Mouse (Mus musculus) gastrocnemius, postnatal 14 days (tissue): ENCODE results near the gene Zcchc14. TPM values are rescaled to one million over a fixed set of nuclear protein-coding genes. Genes with fewer than 3 reads are reported as not detected.
A peak's percentile ranks its signal among the peaks of the same experiment; 100 is the strongest.

Experiments
- DNase-seq: peaks from one replicate; pipeline ENCODE4 v3.0.0; 2021; ENCODE audit warnings: mixed read lengths
- intact Hi-C: fragments of 180-260 bp; cut with DNase I; formaldehyde crosslinking; loops from one replicate; pipeline ENCODE4 v1.15.1; 2025; ENCODE audit warnings: low total_unique reads
- long read RNA-seq, 2 experiments: library from polyadenylated mRNA; stranded (forward); transcript quantifications; one replicate each; pipeline ENCODE4 v2.0.0; 2021
- total RNA-seq, 2 experiments: library from RNA; stranded (reverse); gene quantifications; 2 replicates each; pipeline ENCODE4 v1.2.3; 2021

Gene Zcchc14
- total RNA-seq = 10 to 100 TPM; 19.8 to 20.4 TPM
- long read RNA-seq, experiment 1, full-length matches to known transcripts = 3 of 12 reads
- long read RNA-seq, experiment 1, partial matches to known transcripts = 6 of 12 reads
- long read RNA-seq, experiment 1, other reads (novel, unspliced or antisense) = 3 of 12 reads
- long read RNA-seq, experiment 2, full-length matches to known transcripts = 1 of 12 reads
- long read RNA-seq, experiment 2, partial matches to known transcripts = 7 of 12 reads
- long read RNA-seq, experiment 2, other reads (novel, unspliced or antisense) = 4 of 12 reads

DNA sequence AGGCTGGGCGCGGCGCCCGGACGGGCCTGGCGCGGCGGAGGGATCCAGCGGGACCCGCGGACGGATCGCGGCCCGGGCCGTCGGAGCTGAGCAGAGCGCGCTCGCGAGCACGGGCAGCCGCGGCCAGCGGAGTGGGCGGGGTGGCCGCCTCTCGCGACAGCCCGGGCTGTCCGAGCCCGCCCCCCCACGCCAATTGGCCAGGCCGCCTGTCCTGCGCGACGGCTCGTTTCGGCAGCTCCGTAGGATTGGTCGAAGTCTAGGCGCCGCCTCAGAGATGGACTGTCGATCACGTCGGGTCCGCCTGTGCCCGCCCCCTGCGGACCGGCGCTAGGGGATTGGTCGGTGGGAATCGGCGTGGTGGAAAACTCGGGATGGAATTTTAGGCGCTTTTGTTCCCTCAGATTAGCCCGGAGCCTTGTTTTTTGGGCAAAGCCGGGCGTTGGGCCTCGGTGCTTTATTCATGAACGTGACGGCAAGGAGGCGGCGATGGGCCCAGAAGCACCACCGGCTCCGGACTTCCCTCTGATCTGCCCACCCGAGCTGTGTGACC is at the start of gene Zcchc14:
Gene Zcchc14, minus strand, starts transcription at position 128 of the 550 bp plus-strand sequence.
- DNase-seq = peak; percentile 99
- intact Hi-C loops = no loop called here

DNA sequence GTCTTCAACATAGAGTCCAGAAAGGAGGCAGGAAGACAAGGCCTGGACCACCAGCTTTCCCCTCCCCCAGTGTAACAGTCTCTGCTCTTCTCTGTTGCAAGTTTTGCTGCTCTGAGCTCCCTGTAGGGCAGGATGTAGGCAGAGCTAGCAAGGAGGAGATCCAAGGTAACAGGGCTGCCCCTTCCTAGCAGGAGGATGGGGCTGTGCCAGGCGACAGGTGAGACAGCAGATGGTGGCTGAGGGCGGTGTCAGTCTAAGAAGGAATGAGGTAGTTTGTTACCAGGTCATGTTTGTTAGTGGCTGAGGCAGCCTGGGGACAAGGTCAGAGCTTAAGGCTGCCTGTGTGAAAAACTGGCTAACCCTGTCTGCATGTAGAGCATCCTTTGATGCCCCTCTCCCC is 47.2 kb upstream of the Zcchc14 start:
- DNase-seq = no peak
- intact Hi-C loops = no loop called here

DNA sequence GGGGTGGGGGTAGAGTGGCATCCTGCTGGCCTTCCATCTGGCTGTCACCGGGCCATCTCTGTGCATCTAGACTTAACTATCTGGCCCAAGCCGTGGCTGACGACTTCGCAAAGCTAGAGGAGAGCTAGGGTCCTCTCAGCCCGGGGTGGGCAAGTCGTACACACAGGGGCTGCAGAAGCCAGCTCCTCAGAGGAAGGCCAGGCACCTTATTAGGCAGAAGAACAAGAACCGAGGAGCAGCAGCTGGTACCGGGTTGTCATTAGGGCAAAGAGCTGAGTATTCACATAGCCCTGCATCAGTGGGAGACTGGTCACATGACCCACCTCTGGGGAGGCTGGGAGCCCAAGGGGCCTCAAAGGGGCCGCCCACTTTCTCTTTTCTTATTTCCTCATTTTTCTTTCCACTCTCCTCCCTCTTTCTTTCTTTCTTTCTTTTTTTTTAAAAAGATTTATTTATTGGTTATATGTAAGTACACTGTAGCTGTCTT is 46.0 kb upstream of the Zcchc14 start:
- intact Hi-C loops = no loop called here

DNA sequence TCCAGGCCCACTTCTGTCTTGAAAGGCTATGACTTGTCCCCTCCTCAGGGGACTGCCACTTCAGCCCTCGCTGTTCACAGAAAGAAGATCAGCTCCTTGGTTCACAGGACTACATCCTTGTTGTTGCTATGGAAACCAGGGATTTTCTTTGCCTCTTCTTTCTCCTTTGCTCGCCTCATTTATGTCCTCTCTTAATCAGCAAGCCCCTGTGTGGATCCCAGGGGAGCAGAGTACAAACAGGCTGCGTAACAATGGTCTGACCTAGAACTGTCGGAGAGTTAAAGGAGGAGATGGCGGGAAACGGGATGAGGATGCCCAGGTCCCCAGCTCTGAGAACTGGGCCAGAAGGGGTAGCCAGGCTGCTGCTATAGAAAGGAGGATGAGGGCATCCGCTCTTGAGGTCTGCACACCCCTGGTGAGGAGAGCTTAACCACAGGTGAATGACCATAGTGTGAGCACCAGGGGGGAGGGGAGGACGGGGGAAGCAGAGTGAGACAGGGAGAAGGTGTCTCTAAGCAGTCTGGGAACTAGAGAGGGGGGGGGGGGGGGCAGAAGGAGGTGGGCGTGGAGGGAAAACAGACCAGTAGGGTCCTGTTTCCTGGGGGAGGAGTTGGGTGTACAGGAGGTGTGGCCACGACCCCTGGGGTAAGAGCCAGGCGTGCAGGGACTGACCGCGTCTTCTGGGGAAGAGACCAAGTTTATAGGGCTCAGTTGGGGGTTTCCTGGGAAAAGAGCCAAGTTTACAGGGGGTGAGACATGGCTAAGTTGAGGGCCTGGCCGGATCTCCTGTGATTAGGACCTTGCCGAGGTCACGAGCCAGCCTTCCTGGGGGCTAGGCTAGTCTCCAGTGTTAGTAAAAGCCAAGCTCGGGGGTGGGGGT is 45.3 kb upstream of the Zcchc14 start:
- intact Hi-C loops = no loop called here
- no peak for DNase-seq

More for the DNA sequence above, 46.0 kb upstream of the Zcchc14 start:
- no peak for DNase-seq

DNA sequence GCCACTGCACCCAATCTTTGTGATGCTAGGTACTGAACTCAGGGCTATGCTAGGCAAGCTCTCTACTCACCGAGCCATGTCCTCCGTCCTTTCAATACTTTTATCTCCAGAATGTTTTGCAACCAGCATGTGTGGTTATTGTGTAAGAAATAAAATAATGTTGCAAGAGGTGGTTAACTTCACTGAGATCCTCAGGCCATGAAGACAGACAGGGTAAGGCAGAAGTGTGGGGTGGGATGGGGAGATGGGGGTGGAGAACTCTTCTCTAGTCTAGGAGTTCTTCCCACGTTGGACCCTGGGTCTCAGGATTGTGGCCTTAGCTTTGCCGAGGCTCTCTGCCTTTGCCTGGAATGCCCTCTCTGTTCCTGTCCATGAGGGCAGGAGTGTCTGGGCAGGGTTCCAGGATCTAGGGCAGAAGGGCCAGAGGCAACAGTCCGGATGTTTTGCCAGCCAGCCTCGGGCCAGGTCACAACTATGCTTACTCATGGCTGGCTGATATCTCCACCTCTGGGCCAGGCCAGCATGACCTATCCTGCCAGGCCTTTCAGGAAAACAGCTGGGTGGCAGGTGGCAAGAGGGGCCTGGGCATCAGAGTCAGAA is 43.0 kb upstream of the Zcchc14 start:
- peak; percentile 80 for DNase-seq
- intact Hi-C loops = no loop called here

DNA sequence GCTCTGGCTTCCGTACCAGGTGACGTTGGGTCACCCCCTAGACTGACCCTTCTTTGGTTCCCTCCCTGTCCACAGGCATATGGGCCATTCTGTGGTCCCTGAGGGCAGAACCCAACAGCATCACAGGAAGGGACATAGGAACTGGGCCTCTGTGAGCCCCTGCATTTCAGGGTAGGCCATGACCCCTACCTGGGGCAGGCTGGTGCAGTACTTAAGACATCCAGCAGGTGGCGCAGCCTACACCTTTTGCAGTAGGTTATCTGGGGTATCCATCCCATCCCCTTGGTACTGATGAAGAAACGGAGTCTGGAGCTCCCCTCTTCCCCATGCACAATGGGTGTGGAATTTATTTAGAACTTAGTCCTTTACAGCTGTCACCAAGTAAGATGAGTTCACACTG is 41.8 kb upstream of the Zcchc14 start:
- intact Hi-C loops = no loop called here
- peak; percentile 24 for DNase-seq

DNA sequence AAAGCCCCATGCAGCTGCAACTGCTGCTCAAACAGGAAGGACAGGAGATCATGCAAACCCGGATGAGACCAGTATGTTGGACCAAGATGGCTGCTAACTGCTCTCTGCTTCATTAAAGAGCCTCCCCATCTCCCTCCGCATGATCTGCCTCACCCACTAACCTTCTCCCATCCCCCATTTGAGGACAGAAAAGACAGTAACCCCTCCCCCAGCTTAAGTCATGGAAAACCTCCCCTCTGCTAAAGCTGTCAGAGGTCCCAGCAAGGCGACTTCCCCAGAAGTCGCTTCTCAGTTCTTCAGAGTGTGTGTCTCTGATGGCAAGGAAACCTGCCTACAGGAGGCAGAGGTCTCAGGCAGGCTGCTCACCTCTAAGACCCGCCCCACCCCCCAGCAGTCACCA is 35.8 kb upstream of the Zcchc14 start:
- DNase-seq = no peak
- intact Hi-C loops = loop anchor here (10.0 kb wide), 1 partner anchor 144 kb away; the partner anchor contains the start of gene 1700018B08Rik

DNA sequence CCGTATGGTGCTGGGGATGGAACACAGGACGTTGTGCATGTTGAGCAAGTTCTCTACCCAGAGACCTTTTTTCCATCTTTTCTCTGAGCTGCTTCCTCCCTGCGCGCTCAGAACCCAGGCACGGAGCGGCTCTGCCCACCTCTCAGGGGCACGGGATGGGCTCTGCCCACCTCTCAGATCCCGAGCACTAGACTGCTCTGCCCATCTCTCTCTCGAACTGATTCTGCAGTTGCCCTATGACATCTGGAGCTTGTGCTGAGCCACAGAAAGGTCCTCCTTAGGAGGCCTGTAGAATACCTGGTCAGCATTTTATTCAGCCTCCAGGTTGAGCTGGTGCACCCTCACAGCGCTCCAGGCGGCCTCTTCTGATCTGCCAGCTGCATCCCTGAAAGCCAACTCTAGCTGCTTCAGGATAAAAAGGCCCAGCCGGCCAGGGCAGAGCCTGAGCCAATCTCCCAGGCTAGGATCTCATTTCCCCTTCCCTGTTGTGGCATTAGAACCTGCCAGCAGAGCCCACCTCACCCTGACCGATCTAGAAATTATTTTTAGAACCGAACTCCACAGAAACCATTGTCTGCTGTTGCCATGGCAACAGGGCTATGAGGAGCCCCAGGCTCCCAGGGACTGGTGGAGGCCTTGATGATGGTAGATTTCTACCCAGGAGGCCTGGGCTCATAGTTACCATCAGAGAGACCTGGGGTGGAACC is 34.9 kb upstream of the Zcchc14 start:
- intact Hi-C loops = loop anchor here (10.0 kb wide), 1 partner anchor 143 kb away; the partner anchor contains the start of gene 1700018B08Rik
- no peak for DNase-seq

DNA sequence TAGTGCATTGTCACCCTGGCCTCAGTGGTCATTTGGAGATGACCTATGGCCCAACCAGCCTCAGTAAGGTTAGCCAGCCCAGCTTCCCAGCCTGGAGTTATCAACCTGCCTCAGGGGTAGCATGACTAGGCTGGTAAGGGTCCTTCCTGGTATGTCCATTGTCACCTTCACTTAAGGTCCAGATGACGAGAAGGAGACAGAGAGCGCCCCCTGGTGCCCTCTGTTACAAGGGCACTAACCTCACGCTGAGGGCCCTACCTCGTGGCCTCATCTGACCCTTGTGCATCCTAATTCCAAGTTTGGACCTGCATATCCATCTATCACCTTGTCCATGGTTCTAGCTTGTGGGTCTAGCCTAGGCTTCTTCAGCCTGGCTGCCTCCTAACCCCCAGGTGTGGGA is 32.7 kb upstream of the Zcchc14 start:
- intact Hi-C loops = loop anchor here (10.0 kb wide), 1 partner anchor 141 kb away; the partner anchor contains the start of gene 1700018B08Rik

DNA sequence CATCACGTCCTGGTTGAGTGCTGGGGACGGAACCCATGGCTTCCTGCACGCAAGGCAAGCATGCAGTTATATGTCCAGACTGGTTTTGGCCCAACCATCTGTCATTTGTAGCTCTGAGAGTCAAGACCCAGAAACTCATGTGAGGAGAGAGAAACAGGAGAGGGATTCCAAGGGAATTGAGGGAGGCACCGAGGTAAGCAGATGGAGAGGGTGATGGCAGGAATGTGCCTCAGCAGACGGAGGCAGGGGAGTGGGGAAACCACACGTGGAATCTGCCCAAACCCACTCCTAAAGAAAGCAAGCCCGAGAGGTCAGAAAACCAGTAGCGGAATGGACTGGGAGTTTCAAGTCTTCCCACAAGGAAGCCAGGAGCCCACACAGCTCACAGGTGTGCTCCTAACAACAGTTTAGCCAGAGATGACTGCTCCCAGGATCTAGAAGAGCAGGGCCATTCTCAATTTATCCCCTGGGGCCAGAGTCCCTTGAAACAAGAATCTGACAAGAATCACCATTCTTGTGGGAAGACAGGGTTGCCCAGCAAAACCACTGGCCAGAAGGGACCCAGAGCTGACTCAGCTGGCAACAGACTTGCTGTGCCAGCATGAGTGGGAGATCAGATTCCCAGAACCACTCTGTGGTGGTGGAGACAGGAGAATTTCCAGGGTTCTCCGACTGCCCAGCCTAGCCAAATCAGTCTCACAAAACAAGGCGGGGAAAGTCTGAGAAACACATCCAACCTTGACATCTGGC is 30.6 kb upstream of the Zcchc14 start:
- no peak for DNase-seq
- intact Hi-C loops = loop anchor here (2.0 to 10.0 kb wide), 2 partner anchors 78 to 138 kb away; partner anchors contain the start of gene 1700018B08Rik

More for the DNA sequence above, 32.7 kb upstream of the Zcchc14 start:
- DNase-seq = peak; percentile 62

DNA sequence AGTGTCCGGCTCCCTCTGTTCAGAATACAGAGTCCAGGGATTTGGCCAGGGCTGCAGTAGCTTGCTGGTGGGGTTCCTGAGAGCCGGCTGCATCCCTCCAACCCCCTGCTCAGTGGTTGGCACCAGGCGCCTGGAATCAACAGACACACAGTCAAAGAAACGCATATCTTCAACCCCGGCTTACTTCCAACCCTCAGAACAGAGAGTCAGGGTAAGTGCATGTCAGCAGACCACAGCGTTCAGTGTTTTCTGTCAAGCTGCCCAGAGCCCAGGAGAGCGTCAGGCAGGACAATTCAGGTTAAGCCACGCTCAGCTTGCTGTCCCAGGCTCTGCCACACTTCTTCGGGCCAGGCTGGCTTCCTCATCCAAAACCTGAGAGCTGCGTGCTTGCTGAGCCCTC is 28.8 kb upstream of the Zcchc14 start:
- DNase-seq = no peak
- intact Hi-C loops = loop anchor here (10.0 kb wide), 1 partner anchor 137 kb away; the partner anchor contains the start of gene 1700018B08Rik

DNA sequence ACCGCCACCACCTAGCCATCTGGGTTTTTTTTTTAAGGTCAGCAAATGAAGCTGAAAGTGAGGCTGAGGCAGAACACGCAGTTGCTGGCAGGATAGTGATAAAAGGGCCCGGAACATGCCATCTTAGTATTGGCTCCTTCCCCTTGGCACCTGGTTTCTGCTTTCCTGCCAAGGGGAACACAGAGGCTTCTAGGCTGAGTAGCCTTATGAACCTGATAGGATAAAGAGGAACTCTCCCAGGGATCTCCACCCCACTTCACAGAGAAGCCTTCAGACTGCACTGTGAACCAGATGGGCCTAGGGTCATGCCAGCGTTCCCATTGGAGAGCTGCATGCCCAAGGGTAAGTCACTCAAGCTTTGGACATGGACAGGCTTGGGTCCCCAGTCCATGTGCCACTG is 28.2 kb upstream of the Zcchc14 start:
- DNase-seq = no peak
- intact Hi-C loops = loop anchor here (10.0 kb wide), 1 partner anchor 136 kb away; the partner anchor contains the start of gene 1700018B08Rik

DNA sequence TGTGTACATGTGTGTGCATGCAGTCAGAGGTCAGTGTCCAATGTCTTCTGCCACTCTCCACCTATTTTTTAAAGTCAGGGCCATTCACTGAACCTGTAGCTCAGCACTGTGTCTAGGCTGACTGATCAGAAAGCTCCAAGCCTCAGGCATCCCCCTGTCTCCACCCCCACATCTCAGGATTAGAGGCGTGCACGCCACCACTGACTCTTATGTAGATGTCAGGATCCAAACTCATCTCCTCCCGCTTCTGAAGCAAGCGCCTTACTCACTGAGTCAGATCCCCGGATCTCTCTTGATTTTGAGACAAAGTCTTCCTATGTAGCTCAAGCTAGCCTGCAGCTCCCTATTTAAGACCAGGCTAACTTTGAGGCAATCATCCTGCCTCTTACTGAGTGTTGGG is 26.0 kb upstream of the Zcchc14 start:
- intact Hi-C loops = no loop called here
- DNase-seq = no peak

DNA sequence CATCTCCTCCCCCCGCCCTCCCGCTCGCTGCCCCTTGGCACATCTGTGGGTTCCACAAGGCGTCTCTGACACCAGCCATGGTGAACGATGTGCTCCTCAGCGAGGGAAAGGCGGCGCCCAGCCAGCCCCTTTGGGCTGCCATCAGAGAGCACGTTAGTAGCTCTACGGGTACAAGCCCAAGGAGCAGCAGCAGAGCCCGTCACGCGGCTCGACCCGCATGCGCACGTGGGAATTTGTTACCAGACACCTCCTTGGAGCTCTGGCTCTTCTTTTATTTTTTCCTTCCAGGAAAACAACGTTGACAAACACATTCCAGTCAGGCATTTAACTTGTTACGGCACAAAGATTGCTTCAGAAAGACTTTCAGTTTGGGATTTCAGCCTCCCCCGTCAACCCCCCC is 23.0 kb upstream of the Zcchc14 start:
- DNase-seq = peak; percentile 81
- intact Hi-C loops = no loop called here

DNA sequence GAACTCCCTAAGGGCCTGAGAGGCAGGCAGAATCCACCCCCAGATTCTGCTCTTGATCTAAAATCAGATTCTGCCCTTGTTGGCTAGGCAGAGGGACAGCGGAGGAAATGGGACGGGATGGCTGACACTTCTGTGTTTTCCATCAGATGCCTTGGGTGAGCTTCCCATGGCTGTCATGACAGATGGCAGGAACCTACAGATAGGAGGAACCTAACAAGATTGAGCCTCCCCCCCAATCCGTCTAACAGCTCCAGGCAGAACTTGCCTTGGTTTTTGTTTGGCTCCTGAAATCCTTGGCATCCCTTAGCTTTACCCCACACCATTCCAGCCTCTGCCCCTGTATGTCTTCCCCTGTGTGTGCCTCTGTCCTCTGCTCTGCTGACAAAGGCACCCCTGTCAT is 22.5 kb upstream of the Zcchc14 start:
- intact Hi-C loops = no loop called here
- no peak for DNase-seq

DNA sequence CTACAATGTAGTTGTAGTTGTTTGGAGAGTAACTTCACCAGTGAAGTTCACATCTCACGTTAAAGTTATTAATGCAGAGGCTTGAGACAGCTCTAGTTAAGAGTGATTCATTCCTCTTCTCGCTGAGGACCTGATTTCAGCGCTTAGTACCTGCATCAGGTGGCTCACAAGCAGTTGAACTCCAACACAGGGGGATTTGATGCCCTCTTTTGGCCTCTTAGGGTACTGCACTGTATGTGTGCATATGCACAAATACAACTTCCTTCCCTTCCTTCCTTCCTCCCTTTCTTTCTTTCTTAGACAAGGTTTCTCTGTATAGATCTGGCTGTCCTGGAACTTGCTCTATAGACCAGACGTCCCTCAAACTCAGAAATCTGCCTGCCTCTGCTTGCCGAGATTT is 21.8 kb upstream of the Zcchc14 start:
- DNase-seq = no peak
- intact Hi-C loops = no loop called here

DNA sequence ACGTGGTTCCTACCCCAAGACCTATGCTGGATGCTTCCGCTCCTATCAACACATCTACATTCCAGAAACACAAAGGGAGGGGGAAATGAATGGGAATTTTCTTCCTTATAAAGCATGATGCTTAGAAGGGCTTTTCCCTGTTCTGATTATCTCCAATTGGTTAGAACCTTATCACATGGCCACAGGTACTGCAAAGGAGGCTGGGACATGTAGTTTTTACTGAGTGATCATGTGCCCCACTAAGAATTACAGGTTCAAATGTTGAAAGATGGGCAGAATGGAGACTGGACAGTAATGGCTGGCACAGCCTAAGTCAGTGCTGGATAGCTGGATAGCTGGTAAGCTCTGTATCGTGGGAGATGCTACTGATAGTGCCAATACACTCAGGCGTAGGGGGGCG is 21.2 kb upstream of the Zcchc14 start:
- intact Hi-C loops = no loop called here
- no peak for DNase-seq

DNA sequence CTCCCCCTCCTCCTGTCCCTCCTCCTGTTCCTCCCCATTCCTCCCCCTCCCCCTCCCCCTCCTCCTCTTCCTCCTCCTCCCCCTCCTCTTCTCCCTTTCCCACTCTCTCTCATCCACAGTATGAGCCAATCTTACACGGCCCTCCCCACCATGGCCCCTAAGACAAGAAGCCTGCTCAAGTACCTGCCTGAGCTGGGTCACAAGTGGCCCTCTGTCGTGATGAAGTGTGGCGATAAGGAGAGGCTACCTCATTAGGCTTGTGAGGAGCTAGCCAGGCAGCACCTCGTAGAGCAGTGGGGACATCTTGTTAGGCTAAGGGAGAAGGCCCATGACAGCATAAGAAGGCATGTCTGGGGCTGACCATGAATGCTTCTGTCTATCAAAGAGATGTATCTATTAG is 20.5 kb upstream of the Zcchc14 start:
- intact Hi-C loops = no loop called here
- no peak for DNase-seq
